In the genomic region with DNA sequence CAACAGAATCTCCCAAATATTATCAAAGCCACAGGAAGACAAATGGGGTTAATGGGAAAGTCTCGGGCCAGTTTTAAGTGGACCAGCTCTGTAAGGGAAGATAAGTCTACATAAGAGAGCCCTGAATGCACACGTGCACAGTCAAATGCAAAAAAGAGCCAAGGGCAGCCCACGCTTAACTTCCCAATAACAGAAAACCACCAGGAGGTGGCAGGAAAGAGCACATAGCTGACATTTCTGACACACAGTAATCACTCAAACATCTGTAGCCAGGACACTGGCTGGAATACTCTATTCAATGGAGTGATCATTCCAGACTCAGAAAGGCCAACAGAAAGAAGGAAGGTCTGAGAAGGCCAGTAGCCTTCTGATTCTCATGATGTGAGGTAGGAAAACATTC, we compare ENCODE assay signal across 12 mouse cellular contexts. TPM values are rescaled to one million over a fixed set of nuclear protein-coding genes. Genes with fewer than 3 reads are reported as not detected.
DNase-seq lines count a peak whose midpoint lies in the region; ATAC-seq and TF ChIP-seq lines count a peak whose summit lies in the region.
"Had no signal": no experiment of that assay in that cellular context is flagged by ENCODE, and none has a peak within 500 bp of the region (broad histone marks: within the 10 kb centered on the region; RNA-seq: fewer than 3 reads in every experiment).

No protein-coding gene starts in this region.

- no peak overlapping the region for H3K27ac ChIP-seq in forebrain, postnatal 0 days (ENCODE audit: low read depth, low read length)
- no peak overlapping the region for H3K27ac ChIP-seq in forebrain, embryonic 13.5 days
- no peak overlapping the region for H3K27ac ChIP-seq in liver, embryonic 14.5 days
- H3K27ac ChIP-seq in MEL (ENCODE audit: control insufficient read depth, low read depth, low read length) = no peak overlapping the region
- H3K27ac ChIP-seq: embryonic facial prominence, embryonic 15.5 days; heart, embryonic 13.5 days; liver, embryonic 13.5 days; neural tube, embryonic 13.5 days had no signal

- H3K27me3 ChIP-seq in forebrain, postnatal 0 days (ENCODE audit: insufficient read depth, low read length) = no peaks in the 10 kb centered on the region
- H3K27me3 ChIP-seq in forebrain, embryonic 13.5 days = no peaks in the 10 kb centered on the region
- no peaks in the 10 kb centered on the region for H3K27me3 ChIP-seq in liver, embryonic 14.5 days (ENCODE audit: control insufficient read depth, insufficient read depth, low read length)
- H3K27me3 ChIP-seq in MEL (ENCODE audit: control insufficient read depth in 1 of 2, insufficient read depth in 2 of 2, low read length in 2 of 2) = no peaks in the 10 kb centered on the region
- H3K27me3 ChIP-seq: embryonic facial prominence, embryonic 15.5 days; heart, embryonic 13.5 days; liver, embryonic 13.5 days; neural tube, embryonic 13.5 days had no signal

- no peak for TF ChIP-seq POLR2A in MEL (IDR thresholded peaks at IDR 0.05; ENCODE audit: control insufficient read depth in 1 of 2, insufficient read depth in 1 of 2, low read depth in 1 of 2, low read length in 2 of 2, poor library complexity in 1 of 2)

- TF ChIP-seq CTCF in forebrain, postnatal 0 days (IDR thresholded peaks at IDR 0.05; ENCODE audit: low read depth) = peak; percentile 57
- peak; percentile 52 for TF ChIP-seq CTCF in liver, embryonic 14.5 days (IDR thresholded peaks at IDR 0.05; ENCODE audit: low read depth)
- TF ChIP-seq CTCF in MEL (IDR thresholded peaks at IDR 0.05 in 2 of 3, conservative IDR thresholded peaks at IDR 0.05 in 1 of 3; ENCODE audit: control insufficient read depth in 1 of 3, insufficient read depth in 1 of 3, low read depth in 2 of 3, low read length in 3 of 3, poor library complexity in 1 of 3, severe bottlenecking in 1 of 3) = peak; percentile 27 to 53 (median 29); a peak in 4 of 6 replicates

- H3K4me1 ChIP-seq in forebrain, postnatal 0 days (ENCODE audit: insufficient read depth) = no peaks in the 10 kb centered on the region
- no peaks in the 10 kb centered on the region for H3K4me1 ChIP-seq in forebrain, embryonic 13.5 days
- no peaks in the 10 kb centered on the region for H3K4me1 ChIP-seq in liver, embryonic 14.5 days (replicated peaks; ENCODE audit: control insufficient read depth in 2 of 2, insufficient read depth in 2 of 2, low read length in 1 of 2)
- H3K4me1 ChIP-seq in MEL (ENCODE audit: control insufficient read depth in 1 of 2, insufficient read depth in 2 of 2, low read length in 2 of 2) = no peaks in the 10 kb centered on the region
- H3K4me1 ChIP-seq: embryonic facial prominence, embryonic 15.5 days; liver, embryonic 13.5 days; neural tube, embryonic 13.5 days had no signal

- H3K9me3 ChIP-seq in forebrain, postnatal 0 days (ENCODE audit: low read length) = no peaks in the 10 kb centered on the region
- no peaks in the 10 kb centered on the region for H3K9me3 ChIP-seq in forebrain, embryonic 13.5 days (replicated peaks)
- H3K9me3 ChIP-seq in liver, embryonic 14.5 days (ENCODE audit: control insufficient read depth, low read length) = no peaks in the 10 kb centered on the region
- H3K9me3 ChIP-seq in MEL (replicated peaks; ENCODE audit: insufficient read depth, low read length) = no peaks in the 10 kb centered on the region
- H3K9me3 ChIP-seq: embryonic facial prominence, embryonic 15.5 days; heart, embryonic 13.5 days; liver, embryonic 13.5 days; neural tube, embryonic 13.5 days had no signal

- H3K4me2 ChIP-seq in forebrain, postnatal 0 days (ENCODE audit: low read depth) = no peak overlapping the region
- no peak overlapping the region for H3K4me2 ChIP-seq in forebrain, embryonic 13.5 days
- H3K4me2 ChIP-seq in liver, embryonic 14.5 days (ENCODE audit: low read depth) = no peak overlapping the region
- H3K4me2 ChIP-seq: embryonic facial prominence, embryonic 15.5 days; heart, embryonic 13.5 days; liver, embryonic 13.5 days; neural tube, embryonic 13.5 days had no signal

- H3K36me3 ChIP-seq in forebrain, postnatal 0 days (ENCODE audit: insufficient read depth) = peaks cover 39% of the 10 kb centered on the region
- peaks cover 65% of the 10 kb centered on the region for H3K36me3 ChIP-seq in forebrain, embryonic 13.5 days (ENCODE audit: poor library complexity, severe bottlenecking)
- peaks cover 4% of the 10 kb centered on the region for H3K36me3 ChIP-seq in liver, embryonic 14.5 days (replicated peaks; ENCODE audit: control insufficient read depth, insufficient read depth, low read depth)
- H3K36me3 ChIP-seq in MEL (ENCODE audit: control insufficient read depth in 1 of 2, insufficient read depth in 2 of 2, low read length in 2 of 2) = peaks cover 0 to 3% of the 10 kb centered on the region in 2 experiments; a peak in 2 of 4 replicates

- H3K79me2 ChIP-seq in MEL (ENCODE audit: control insufficient read depth, insufficient read depth, low read length, poor library complexity) = no peaks in the 10 kb centered on the region

- H3K4me3 ChIP-seq in forebrain, postnatal 0 days (ENCODE audit: low read depth, low read length) = no peak overlapping the region
- no peak overlapping the region for H3K4me3 ChIP-seq in forebrain, embryonic 13.5 days
- no peak overlapping the region for H3K4me3 ChIP-seq in liver, embryonic 14.5 days (ENCODE audit: insufficient read depth in 1 of 2, low read depth in 2 of 2, low read length in 2 of 2)
- no peak overlapping the region for H3K4me3 ChIP-seq in MEL (ENCODE audit: control insufficient read depth in 1 of 2, insufficient read depth in 1 of 2, low read depth in 2 of 2, low read length in 2 of 2)
- H3K4me3 ChIP-seq: embryonic facial prominence, embryonic 15.5 days; heart, embryonic 13.5 days; liver, embryonic 13.5 days; neural tube, embryonic 13.5 days had no signal

- 52% methylated on average over 3 of the region's 3 CpGs for WGBS in forebrain, postnatal 0 days
- 60% methylated on average over 3 of the region's 3 CpGs for WGBS in forebrain, embryonic 13.5 days
- 60% methylated on average over 3 of the region's 3 CpGs for WGBS in liver, embryonic 14.5 days (ENCODE audit: insufficient replicate concordance)

- no peak for ATAC-seq in forebrain, postnatal 0 days
- ATAC-seq in forebrain, embryonic 13.5 days = no peak
- ATAC-seq in liver, embryonic 14.5 days (ENCODE audit: insufficient read depth) = no peak
- no peak for ATAC-seq in frontal cortex, adult (ENCODE audit: low TSS enrichment)

- H3K9ac ChIP-seq in forebrain, postnatal 0 days = no peak overlapping the region
- no peak overlapping the region for H3K9ac ChIP-seq in forebrain, embryonic 13.5 days
- no peak overlapping the region for H3K9ac ChIP-seq in liver, embryonic 14.5 days (replicated peaks)
- H3K9ac ChIP-seq in MEL (ENCODE audit: control insufficient read depth, low read depth, low read length, poor library complexity, severe bottlenecking) = no peak overlapping the region
- H3K9ac ChIP-seq: embryonic facial prominence, embryonic 15.5 days; heart, embryonic 13.5 days; liver, embryonic 13.5 days; neural tube, embryonic 13.5 days had no signal

- DNase-seq in forebrain, postnatal 0 days = peak; percentile 19
- DNase-seq in liver, embryonic 14.5 days (ENCODE audit: low read depth in 3 of 3, low spot score in 3 of 3) = no peak
- no peak for DNase-seq in liver
- peak; percentile 29 for DNase-seq in MEL (ENCODE audit: low read depth, low spot score)
- DNase-seq in lung, postnatal 14 days = peak; percentile 44
- DNase-seq in right cerebral cortex, postnatal 36 days (ENCODE audit: low spot score in 2 of 2) = no peak
- DNase-seq: liver, embryonic 13.5 days had no signal

- no peak for TF ChIP-seq EP300 in liver, embryonic 14.5 days (IDR thresholded peaks at IDR 0.05; ENCODE audit: low read depth)
- TF ChIP-seq EP300 in MEL (IDR thresholded peaks at IDR 0.05; ENCODE audit: low read depth in 1 of 2, low read length in 2 of 2) = no peak

- TF ChIP-seq RAD21 in MEL (IDR thresholded peaks at IDR 0.05; ENCODE audit: low read depth, low read length) = peak; percentile 23

RNA-seq across cellular contexts. Expression of gene Mcam, which starts 13.0 kb away (rescaled TPM):
- total RNA-seq in forebrain, postnatal 0 days (2014; rRNA removed) = 12.2 and 21.1 TPM in 2 replicates
- polyA plus RNA-seq in forebrain, postnatal 0 days (2015; fragmentation: Nextera tagmentation; extraction: Ambion mirVana) = 5.0 and 6.0 TPM in 2 replicates
- polyA plus RNA-seq in forebrain, embryonic 13.5 days (2015; fragmentation: Nextera tagmentation; extraction: Ambion mirVana) = 15.6 and 16.7 TPM in 2 replicates
- polyA plus RNA-seq in liver, embryonic 14.5 days (2012; rRNA removed) = 6.1 and 6.2 TPM in 2 replicates
- 3.1 and 3.4 TPM in 2 replicates for polyA plus RNA-seq in liver, embryonic 14.5 days (2014; fragmentation: Nextera tagmentation; extraction: Ambion mirVana)
- total RNA-seq in MEL (2012; rRNA removed) = 0.10 and 0.15 TPM in 2 replicates
- polyA plus RNA-seq in MEL (2012; ENCODE audit: insufficient read depth in 1 of 2, insufficient read length in 2 of 2, low read depth in 1 of 2, low replicate concordance in 2 of 2, missing spikeins in 1 of 2) = under 1 TPM in 1 of 2 experiments, not detected in 1; 0.88 TPM

RNA-seq across cellular contexts. Expression of gene Rnf26, which starts 34.0 kb away (rescaled TPM):
- total RNA-seq in forebrain, postnatal 0 days (2014; rRNA removed) = 11.0 and 16.0 TPM in 2 replicates
- polyA plus RNA-seq in forebrain, postnatal 0 days (2015; fragmentation: Nextera tagmentation; extraction: Ambion mirVana) = 36.8 and 38.8 TPM in 2 replicates
- 45.7 and 50.1 TPM in 2 replicates for polyA plus RNA-seq in forebrain, embryonic 13.5 days (2015; fragmentation: Nextera tagmentation; extraction: Ambion mirVana)
- 21.9 and 26.2 TPM in 2 replicates for polyA plus RNA-seq in liver, embryonic 14.5 days (2012; rRNA removed)
- 29.4 and 34.3 TPM in 2 replicates for polyA plus RNA-seq in liver, embryonic 14.5 days (2014; fragmentation: Nextera tagmentation; extraction: Ambion mirVana)
- total RNA-seq in MEL (2012; rRNA removed) = 13.3 and 14.0 TPM in 2 replicates
- polyA plus RNA-seq in MEL (2012; ENCODE audit: insufficient read depth in 1 of 2, insufficient read length in 2 of 2, low read depth in 1 of 2, low replicate concordance in 2 of 2, missing spikeins in 1 of 2) = 10 to 100 TPM in 1 of 2 experiments, not detected in 1; 55.1 TPM

RNA-seq across cellular contexts. Expression of gene Gm49380, which starts 34.0 kb away (rescaled TPM):
- total RNA-seq in forebrain, postnatal 0 days (2014; rRNA removed) = 0.81 TPM in 1 of 2 replicates, not detected in the other
- 0.11 TPM in 1 of 2 replicates, not detected in the other for polyA plus RNA-seq in forebrain, postnatal 0 days (2015; fragmentation: Nextera tagmentation; extraction: Ambion mirVana)
- polyA plus RNA-seq in forebrain, embryonic 13.5 days (2015; fragmentation: Nextera tagmentation; extraction: Ambion mirVana) = 0.19 TPM in 1 of 2 replicates, not detected in the other
- polyA plus RNA-seq in liver, embryonic 14.5 days (2012; rRNA removed) = 0.05 and 0.09 TPM in 2 replicates
- polyA plus RNA-seq in liver, embryonic 14.5 days (2014; fragmentation: Nextera tagmentation; extraction: Ambion mirVana) = not detected in 2 replicates
- total RNA-seq in MEL (2012; rRNA removed) = not detected in 2 replicates
- polyA plus RNA-seq in MEL (2012; ENCODE audit: insufficient read depth in 1 of 2, insufficient read length in 2 of 2, low read depth in 1 of 2, low replicate concordance in 2 of 2, missing spikeins in 1 of 2) = under 1 TPM in 1 of 2 experiments, not detected in 1; 0.24 TPM
- polyA plus RNA-seq: heart, embryonic 13.5 days; liver, embryonic 13.5 days had no signal

RNA-seq across cellular contexts. Expression of gene C1qtnf5, which starts 40.2 kb away (rescaled TPM):
- total RNA-seq in forebrain, postnatal 0 days (2014; rRNA removed) = 17.3 and 18.4 TPM in 2 replicates
- 8.7 and 9.3 TPM in 2 replicates for polyA plus RNA-seq in forebrain, postnatal 0 days (2015; fragmentation: Nextera tagmentation; extraction: Ambion mirVana)
- polyA plus RNA-seq in forebrain, embryonic 13.5 days (2015; fragmentation: Nextera tagmentation; extraction: Ambion mirVana) = 1.0 and 1.2 TPM in 2 replicates
- 0.24 and 0.27 TPM in 2 replicates for polyA plus RNA-seq in liver, embryonic 14.5 days (2012; rRNA removed)
- polyA plus RNA-seq in liver, embryonic 14.5 days (2014; fragmentation: Nextera tagmentation; extraction: Ambion mirVana) = 0.27 and 0.30 TPM in 2 replicates
- total RNA-seq in MEL (2012; rRNA removed) = 0.19 TPM in 1 of 2 replicates, not detected in the other
- under 1 TPM in 1 of 2 experiments, not detected in 1; 0.13 TPM for polyA plus RNA-seq in MEL (2012; ENCODE audit: insufficient read depth in 1 of 2, insufficient read length in 2 of 2, low read depth in 1 of 2, low replicate concordance in 2 of 2, missing spikeins in 1 of 2)

RNA-seq across cellular contexts. Expression of gene Mfrp, which starts 45.8 kb away (rescaled TPM):
- total RNA-seq in forebrain, postnatal 0 days (2014; rRNA removed) = 0.67 and 1.2 TPM in 2 replicates
- 0.08 and 0.13 TPM in 2 replicates for polyA plus RNA-seq in forebrain, postnatal 0 days (2015; fragmentation: Nextera tagmentation; extraction: Ambion mirVana)
- polyA plus RNA-seq in forebrain, embryonic 13.5 days (2015; fragmentation: Nextera tagmentation; extraction: Ambion mirVana) = 0.06 and 0.23 TPM in 2 replicates
- polyA plus RNA-seq in liver, embryonic 14.5 days (2012; rRNA removed) = not detected in 2 replicates
- not detected in 2 replicates for polyA plus RNA-seq in liver, embryonic 14.5 days (2014; fragmentation: Nextera tagmentation; extraction: Ambion mirVana)
- total RNA-seq in MEL (2012; rRNA removed) = not detected in 2 replicates
- polyA plus RNA-seq in MEL (2012; ENCODE audit: insufficient read depth in 1 of 2, insufficient read length in 2 of 2, low read depth in 1 of 2, low replicate concordance in 2 of 2, missing spikeins in 1 of 2) = under 1 TPM in 1 of 2 experiments, not detected in 1; 0.10 TPM
- polyA plus RNA-seq: heart, embryonic 13.5 days; liver, embryonic 13.5 days; neural tube, embryonic 13.5 days had no signal

Comparison
In these comparisons a context has a peak if more than half of its experiments do, and no peak if none do; other contexts are left out.
1. DNase-seq: peak in forebrain, postnatal 0 days (single experiment), MEL (single experiment) and lung, postnatal 14 days (single experiment); none in liver, embryonic 14.5 days (0 of 3), liver (single experiment) and right cerebral cortex, postnatal 36 days (0 of 2).
2. Peak in every context shown above with its lines, with median percentiles within 50 percentile points of each other: CTCF ChIP-seq.